Mouse (Mus musculus): ENCODE measurements around the gene Gpr89. TPM values are rescaled to one million over a fixed set of nuclear protein-coding genes. Genes with fewer than 3 reads are reported as not detected.

Gene Gpr89
- 6.5 and 7.7 TPM in 2 replicates for total RNA-seq (2017)

- ATAC-seq (ENCODE audit: extremely low read depth, insufficient number of reproducible peaks, low FRiP score, poor library complexity, severe bottlenecking), result peak; percentile 97
These were observed at the start of gene Gpr89 for GRCm38 (mm10) chr3:96904851-96905541. Gpr89 (minus strand) TSS chr3:96905346.

GRCm38 (mm10) chr3:96953489-96954233 lies 48.5 kb upstream of the Gpr89 start:
- ATAC-seq (ENCODE audit: extremely low read depth, insufficient number of reproducible peaks, low FRiP score, poor library complexity, severe bottlenecking), result no peak

GRCm38 (mm10) chr3:96942706-96943105 lies 37.6 kb upstream of the Gpr89 start:
- ATAC-seq (ENCODE audit: extremely low read depth, insufficient number of reproducible peaks, low FRiP score, poor library complexity, severe bottlenecking), result no peak

- peak; percentile 41; the same call in 1 of the 2 replicates for ATAC-seq (ENCODE audit: extremely low read depth, insufficient number of reproducible peaks, low FRiP score, poor library complexity, severe bottlenecking)
These were observed 33.6 kb upstream of the Gpr89 start for GRCm38 (mm10) chr3:96938738-96939137.

- no peak for ATAC-seq (ENCODE audit: extremely low read depth, insufficient number of reproducible peaks, low FRiP score, poor library complexity, severe bottlenecking)
These were observed 32.5 kb upstream of the Gpr89 start for GRCm38 (mm10) chr3:96937606-96938005.

GRCm38 (mm10) chr3:96936241-96936640 lies 31.1 kb upstream of the Gpr89 start:
- peak; percentile 39; the same call in 1 of the 2 replicates for ATAC-seq (ENCODE audit: extremely low read depth, insufficient number of reproducible peaks, low FRiP score, poor library complexity, severe bottlenecking)

- ATAC-seq (ENCODE audit: extremely low read depth, insufficient number of reproducible peaks, low FRiP score, poor library complexity, severe bottlenecking), result no peak
These were observed 26.1 kb upstream of the Gpr89 start for GRCm38 (mm10) chr3:96931261-96931681.

- no peak for ATAC-seq (ENCODE audit: extremely low read depth, insufficient number of reproducible peaks, low FRiP score, poor library complexity, severe bottlenecking)
These were observed 20.8 kb upstream of the Gpr89 start, which contains the start of gene Gja8 for GRCm38 (mm10) chr3:96925920-96926319. Gja8 (minus strand) TSS chr3:96926020.

GRCm38 (mm10) chr3:96924631-96925030 lies 19.5 kb upstream of the Gpr89 start:
- no peak for ATAC-seq (ENCODE audit: extremely low read depth, insufficient number of reproducible peaks, low FRiP score, poor library complexity, severe bottlenecking)

GRCm38 (mm10) chr3:96920991-96921390 lies 15.8 kb upstream of the Gpr89 start:
- ATAC-seq (ENCODE audit: extremely low read depth, insufficient number of reproducible peaks, low FRiP score, poor library complexity, severe bottlenecking), result no peak

- ATAC-seq (ENCODE audit: extremely low read depth, insufficient number of reproducible peaks, low FRiP score, poor library complexity, severe bottlenecking), result no peak
These were observed 446 bp upstream of the Gpr89 start for GRCm38 (mm10) chr3:96905592-96905991.

- ATAC-seq (ENCODE audit: extremely low read depth, insufficient number of reproducible peaks, low FRiP score, poor library complexity, severe bottlenecking), result no peak
These were observed 753 bp downstream of the Gpr89 start, which contains the start of gene Gja5 for GRCm38 (mm10) chr3:96904393-96904792. Gja5 (plus strand) TSS chr3:96904693.

GRCm38 (mm10) chr3:96902336-96902999 lies 2.7 kb downstream of the Gpr89 start:
- no peak for ATAC-seq (ENCODE audit: extremely low read depth, insufficient number of reproducible peaks, low FRiP score, poor library complexity, severe bottlenecking)

GRCm38 (mm10) chr3:96883690-96884089 lies 21.5 kb downstream of the Gpr89 start:
- no peak for ATAC-seq (ENCODE audit: extremely low read depth, insufficient number of reproducible peaks, low FRiP score, poor library complexity, severe bottlenecking)

- no peak for ATAC-seq (ENCODE audit: extremely low read depth, insufficient number of reproducible peaks, low FRiP score, poor library complexity, severe bottlenecking)
These were observed 22.9 kb downstream of the Gpr89 start for GRCm38 (mm10) chr3:96882061-96882849.

- ATAC-seq (ENCODE audit: extremely low read depth, insufficient number of reproducible peaks, low FRiP score, poor library complexity, severe bottlenecking), result no peak
These were observed 23.6 kb downstream of the Gpr89 start for GRCm38 (mm10) chr3:96881557-96881956.

- ATAC-seq (ENCODE audit: extremely low read depth, insufficient number of reproducible peaks, low FRiP score, poor library complexity, severe bottlenecking), result no peak
These were observed 24.8 kb downstream of the Gpr89 start for GRCm38 (mm10) chr3:96880385-96880784.

- ATAC-seq (ENCODE audit: extremely low read depth, insufficient number of reproducible peaks, low FRiP score, poor library complexity, severe bottlenecking), result no peak
These were observed 25.6 kb downstream of the Gpr89 start for GRCm38 (mm10) chr3:96879536-96879935.

All from neutrophil, adult 5-6 weeks (primary cell).